Mouse (Mus musculus) limb, embryonic 14.5 days (tissue): ENCODE measurements around the gene Timmdc1. TPM values are rescaled to one million over a fixed set of nuclear protein-coding genes. Genes with fewer than 3 reads are reported as not detected.

ENCODE experiments used
- ATAC-seq: fragments of 200-750 bp; cut with Nextera tagmentation; 2 replicates; pipeline ENCODE4 v1.8.0; 2017; ENCODE audit warnings: low read depth, moderate number of reproducible peaks, moderate TSS enrichment; ENCODE audit not compliant: low FRiP score
- DNase-seq: peaks from one replicate; pipeline ENCODE4 v3.0.0-alpha.2; 2015; ENCODE audit warnings: low spot score
- H3K27ac ChIP-seq: fragments of 300-500 bp; sonication (generic); replicated peaks from 2 replicates; pipeline ENCODE4 v1.5.1; 2014; ENCODE audit warnings: low read depth, mild to moderate bottlenecking, low read length, moderate library complexity, mixed read lengths
- H3K27me3 ChIP-seq: fragments of 300-500 bp; sonication (generic); 2 replicates; pipeline ENCODE4 v1.6.1; 2014; ENCODE audit warnings: low read length, mixed read lengths; ENCODE audit not compliant: control insufficient read depth, insufficient read depth
- H3K36me3 ChIP-seq: fragments of 300-500 bp; sonication (generic); 2 replicates; pipeline ENCODE4 v1.6.1; 2014; ENCODE audit warnings: mild to moderate bottlenecking, low read length, moderate library complexity, mixed read lengths; ENCODE audit not compliant: control insufficient read depth, insufficient read depth
- H3K4me1 ChIP-seq: fragments of 300-500 bp; sonication (generic); 2 replicates; pipeline ENCODE4 v1.6.1; 2014; ENCODE audit warnings: antibody characterized with exemption, low read length, mixed read lengths; ENCODE audit not compliant: control insufficient read depth, insufficient read depth
- H3K4me2 ChIP-seq: fragments of 300-500 bp; sonication (generic); replicated peaks from 2 replicates; pipeline ENCODE4 v1.6.1; 2014; ENCODE audit warnings: low read depth, mild to moderate bottlenecking, low read length, moderate library complexity; ENCODE audit not compliant: severe bottlenecking
- H3K4me3 ChIP-seq: fragments of 300-500 bp; sonication (generic); replicated peaks from 2 replicates; pipeline ENCODE4 v1.5.1; 2014; ENCODE audit warnings: low read length
- H3K9ac ChIP-seq: fragments of 300-500 bp; sonication (generic); 2 replicates; pipeline ENCODE4 v1.6.1; 2014; ENCODE audit warnings: mild to moderate bottlenecking, low read depth, low read length, moderate library complexity; ENCODE audit not compliant: severe bottlenecking
- H3K9me3 ChIP-seq: fragments of 300-500 bp; sonication (generic); 2 replicates; pipeline ENCODE4 v1.6.1; 2016; ENCODE audit warnings: low read length; ENCODE audit not compliant: control insufficient read depth
- POLR2A ChIP-seq: fragments of 200-500 bp; IDR thresholded peaks from 2 replicates; pipeline ENCODE4 v1.8.0; 2012; ENCODE audit warnings: inconsistent platforms, mild to moderate bottlenecking, moderate library complexity, borderline replicate concordance; ENCODE audit not compliant: insufficient read depth, insufficient read length; ENCODE audit errors: extremely low read depth
- WGBS: fragments of 180-500 bp; shearing (Covaris S2); extraction: QIAGEN DNeasy Blood & Tissue Kit; methylation state at CpG from one replicate; pipeline ENCODE4 v1.1.7; 2014; 5-methylcytosine and 5-hydroxymethylcytosine counted together
- polyA plus RNA-seq, 2 experiments: library from polyadenylated mRNA; depleted of rRNA in 1 of 2; stranded (reverse) in 1 of 2; unstranded in 1 of 2; fragments of >200 nt; fragmentation: Nextera tagmentation in 1 of 2; extraction: Ambion mirVana in 1 of 2; gene quantifications; 2 replicates each; pipeline versions ENCODE4 v1.2.1 to v1.2.3; 2012 to 2014

Timmdc1 gene
- polyA plus RNA-seq, 2 experiments: 15.5 to 21.2 TPM

- no peak overlapping the region for H3K27ac ChIP-seq
- no peak for TF ChIP-seq POLR2A
- 84% methylated on average over 8 of the region's 8 CpGs for WGBS
- no peaks in the 10 kb centered on the region for H3K36me3 ChIP-seq
- H3K4me3 ChIP-seq: no peak overlapping the region
- no peaks in the 10 kb centered on the region for H3K9me3 ChIP-seq
- H3K4me1 ChIP-seq: no peaks in the 10 kb centered on the region
- ATAC-seq: no peak
- no peak overlapping the region for H3K4me2 ChIP-seq
- H3K9ac ChIP-seq: no peak overlapping the region
- no peaks in the 10 kb centered on the region for H3K27me3 ChIP-seq
- DNase-seq: no peak
Measured at GRCm38 (mm10) chr16:38461749-38462148, 60.7 kb downstream of the Timmdc1 start.

GRCm38 (mm10) chr16:38459990-38460389, 62.5 kb downstream of the Timmdc1 start:
- WGBS: 94% methylated on average over 4 of the region's 4 CpGs
- Histone ChIP-seq H3K4me2 (no peak overlapping the region), H3K9ac (no peak overlapping the region), H3K9me3 (no peaks in the 10 kb centered on the region), H3K27ac (no peak overlapping the region), H3K4me3 (no peak overlapping the region), H3K27me3 (no peaks in the 10 kb centered on the region), H3K4me1 (no peaks in the 10 kb centered on the region), H3K36me3 (no peaks in the 10 kb centered on the region)
- ATAC-seq (no peak), DNase-seq (no peak)
- no peak for TF ChIP-seq POLR2A

- no peak overlapping the region for H3K9ac ChIP-seq
Measured at GRCm38 (mm10) chr16:38458600-38459280, 63.7 kb downstream of the Timmdc1 start.

GRCm38 (mm10) chr16:38456812-38457567, 65.5 kb downstream of the Timmdc1 start:
- H3K4me1 ChIP-seq: no peaks in the 10 kb centered on the region
- WGBS: 48% methylated on average over 11 of the region's 11 CpGs
- H3K27me3 ChIP-seq: no peaks in the 10 kb centered on the region
- no peak overlapping the region for H3K27ac ChIP-seq
- ATAC-seq: no peak
- H3K36me3 ChIP-seq: no peaks in the 10 kb centered on the region
- TF ChIP-seq POLR2A: no peak
- no peaks in the 10 kb centered on the region for H3K9me3 ChIP-seq
- no peak overlapping the region for H3K4me2 ChIP-seq
- H3K4me3 ChIP-seq: no peak overlapping the region
- DNase-seq: no peak
- no peak overlapping the region for H3K9ac ChIP-seq

More at GRCm38 (mm10) chr16:38458600-38459280, 63.7 kb downstream of the Timmdc1 start:
- Histone ChIP-seq H3K4me2 (no peak overlapping the region), H3K9me3 (no peaks in the 10 kb centered on the region), H3K36me3 (no peaks in the 10 kb centered on the region), H3K27ac (no peak overlapping the region), H3K4me1 (no peaks in the 10 kb centered on the region), H3K4me3 (no peak overlapping the region), H3K27me3 (no peaks in the 10 kb centered on the region)
- no peak for TF ChIP-seq POLR2A
- 58% methylated on average over 6 of the region's 6 CpGs for WGBS
- ATAC-seq (no peak), DNase-seq (no peak)

GRCm38 (mm10) chr16:38455511-38456418, 66.7 kb downstream of the Timmdc1 start, which contains the start of gene Cd80:
Gene Cd80, plus strand, starts transcription at chr16:38455561.
- 63% methylated on average over 17 of the region's 17 CpGs for WGBS
- no peak for ATAC-seq
- no peak for TF ChIP-seq POLR2A
- Histone ChIP-seq H3K4me1 (peaks cover 6% of the 10 kb centered on the region; the same call in 1 of the 2 replicates), H3K27me3 (no peaks in the 10 kb centered on the region), H3K4me2 (no peak within 1 kb of the TSS), H3K9ac (no peak within 1 kb of the TSS), H3K36me3 (no peaks in the 10 kb centered on the region), H3K4me3 (no peak within 1 kb of the TSS), H3K9me3 (no peaks in the 10 kb centered on the region), H3K27ac (no peak within 1 kb of the TSS)
- no peak for DNase-seq
